Mouse (Mus musculus): ENCODE data around the gene Sgce.

The Sgce gene

GRCm38 (mm10) chr6:4723998-4724757, 22.8 kb downstream of the Sgce start:
- DNase-seq (ENCODE audit: low read depth in 2 of 2, low spot score in 2 of 2): no peak

- no peak for DNase-seq (ENCODE audit: low read depth in 2 of 2, low spot score in 2 of 2)
These were observed 24.3 kb downstream of the Sgce start for GRCm38 (mm10) chr6:4722739-4723138.

- no peak for DNase-seq (ENCODE audit: low read depth in 2 of 2, low spot score in 2 of 2)
These were observed 24.9 kb downstream of the Sgce start for GRCm38 (mm10) chr6:4722142-4722541.

- no peak for DNase-seq (ENCODE audit: low read depth in 2 of 2, low spot score in 2 of 2)
These were observed 29.7 kb downstream of the Sgce start for GRCm38 (mm10) chr6:4717344-4717743.

- no peak for DNase-seq (ENCODE audit: low read depth in 2 of 2, low spot score in 2 of 2)
These were observed 30.8 kb downstream of the Sgce start for GRCm38 (mm10) chr6:4716171-4716570.

GRCm38 (mm10) chr6:4708971-4709370, 38.0 kb downstream of the Sgce start:
- no peak for DNase-seq (ENCODE audit: low read depth in 2 of 2, low spot score in 2 of 2)

GRCm38 (mm10) chr6:4706415-4706814, 40.6 kb downstream of the Sgce start:
- no peak for DNase-seq (ENCODE audit: low read depth in 2 of 2, low spot score in 2 of 2)

- DNase-seq (ENCODE audit: low read depth in 2 of 2, low spot score in 2 of 2): no peak
These were observed 43.1 kb downstream of the Sgce start for GRCm38 (mm10) chr6:4703908-4704307.

- DNase-seq (ENCODE audit: low read depth in 2 of 2, low spot score in 2 of 2): no peak
These were observed 45.4 kb downstream of the Sgce start for GRCm38 (mm10) chr6:4701641-4702040.

- no peak for DNase-seq (ENCODE audit: low read depth in 2 of 2, low spot score in 2 of 2)
These were observed 51.2 kb downstream of the Sgce start for GRCm38 (mm10) chr6:4695778-4696177.

GRCm38 (mm10) chr6:4694672-4695231, 52.3 kb downstream of the Sgce start:
- no peak for DNase-seq (ENCODE audit: low read depth in 2 of 2, low spot score in 2 of 2)

- DNase-seq (ENCODE audit: low read depth in 2 of 2, low spot score in 2 of 2): no peak
These were observed 53.5 kb downstream of the Sgce start for GRCm38 (mm10) chr6:4693544-4693943.

- DNase-seq (ENCODE audit: low read depth in 2 of 2, low spot score in 2 of 2): no peak
These were observed 56.6 kb downstream of the Sgce start for GRCm38 (mm10) chr6:4690438-4690837.

- no peak for DNase-seq (ENCODE audit: low read depth in 2 of 2, low spot score in 2 of 2)
These were observed 62.2 kb downstream of the Sgce start for GRCm38 (mm10) chr6:4684706-4685340.

- no peak for DNase-seq (ENCODE audit: low read depth in 2 of 2, low spot score in 2 of 2)
These were observed 66.4 kb downstream of the Sgce start for GRCm38 (mm10) chr6:4680576-4680975.

- no peak for DNase-seq (ENCODE audit: low read depth in 2 of 2, low spot score in 2 of 2)
These were observed 67.0 kb downstream of the Sgce start for GRCm38 (mm10) chr6:4679981-4680380.

- no peak for DNase-seq (ENCODE audit: low read depth in 2 of 2, low spot score in 2 of 2)
These were observed 69.6 kb downstream of the Sgce start for GRCm38 (mm10) chr6:4677356-4677761.

- DNase-seq (ENCODE audit: low read depth in 2 of 2, low spot score in 2 of 2): no peak
These were observed 81.9 kb downstream of the Sgce start for GRCm38 (mm10) chr6:4665154-4665553.

- no peak for DNase-seq (ENCODE audit: low read depth in 2 of 2, low spot score in 2 of 2)
These were observed 82.7 kb downstream of the Sgce start for GRCm38 (mm10) chr6:4664313-4664712.

- DNase-seq (ENCODE audit: low read depth in 2 of 2, low spot score in 2 of 2): no peak
These were observed 83.5 kb downstream of the Sgce start for GRCm38 (mm10) chr6:4663516-4663915.

GRCm38 (mm10) chr6:4658861-4659260, 88.1 kb downstream of the Sgce start:
- DNase-seq (ENCODE audit: low read depth in 2 of 2, low spot score in 2 of 2): no peak

GRCm38 (mm10) chr6:4655924-4656323, 91.1 kb downstream of the Sgce start:
- DNase-seq (ENCODE audit: low read depth in 2 of 2, low spot score in 2 of 2): no peak

All from CD8-positive naive resting alpha-beta T cell, adult 2 months (primary cell).